Mouse (Mus musculus) retina, postnatal 7 days (tissue): ENCODE measurements around the gene Tmem151b.

Experiments
- DNase-seq: peaks from one replicate; pipeline ENCODE4 v3.0.0-alpha.2; 2012; ENCODE audit warnings: low read depth, low spot score

Gene Tmem151b

GRCm38 (mm10) chr17:45584096-45584896 lies 34.8 kb upstream of the Tmem151b start:
- DNase-seq, result no peak

GRCm38 (mm10) chr17:45582715-45583355 lies 33.4 kb upstream of the Tmem151b start:
- DNase-seq, result no peak

- DNase-seq, result no peak
Measured at GRCm38 (mm10) chr17:45582188-45582587, 32.7 kb upstream of the Tmem151b start.

- DNase-seq, result peak; percentile 67
Measured at GRCm38 (mm10) chr17:45581567-45581983, 32.1 kb upstream of the Tmem151b start.

- DNase-seq, result no peak
Measured at GRCm38 (mm10) chr17:45580958-45581477, 31.5 kb upstream of the Tmem151b start.

- no peak for DNase-seq
Measured at GRCm38 (mm10) chr17:45579554-45579953, 30.1 kb upstream of the Tmem151b start.

GRCm38 (mm10) chr17:45578843-45579242 lies 29.4 kb upstream of the Tmem151b start:
- no peak for DNase-seq

- no peak for DNase-seq
Measured at GRCm38 (mm10) chr17:45578242-45578641, 28.8 kb upstream of the Tmem151b start.

GRCm38 (mm10) chr17:45575123-45575897 lies 25.8 kb upstream of the Tmem151b start:
- DNase-seq, result no peak

- no peak for DNase-seq
Measured at GRCm38 (mm10) chr17:45574129-45574761, 24.8 kb upstream of the Tmem151b start.

GRCm38 (mm10) chr17:45573780-45574123 lies 24.3 kb upstream of the Tmem151b start:
- peak; percentile 80 for DNase-seq

- DNase-seq, result peak; percentile 94
Measured at GRCm38 (mm10) chr17:45573087-45573779, 23.8 kb upstream of the Tmem151b start, which contains the start of gene Hsp90ab1. Gene Hsp90ab1, minus strand, starts transcription at chr17:45573271.

- no peak for DNase-seq
Measured at GRCm38 (mm10) chr17:45572103-45573086, 22.9 kb upstream of the Tmem151b start.

- no peak for DNase-seq
Measured at GRCm38 (mm10) chr17:45569999-45570398, 20.5 kb upstream of the Tmem151b start.

GRCm38 (mm10) chr17:45568990-45569389 lies 19.5 kb upstream of the Tmem151b start:
- no peak for DNase-seq

- DNase-seq, result no peak
Measured at GRCm38 (mm10) chr17:45567162-45567601, 17.7 kb upstream of the Tmem151b start.

- DNase-seq, result no peak
Measured at GRCm38 (mm10) chr17:45566360-45567161, 17.1 kb upstream of the Tmem151b start.

GRCm38 (mm10) chr17:45566031-45566359 lies 16.5 kb upstream of the Tmem151b start:
- DNase-seq, result no peak

- DNase-seq, result no peak
Measured at GRCm38 (mm10) chr17:45565103-45565502, 15.6 kb upstream of the Tmem151b start.
